Mouse (Mus musculus): ENCODE measurements at regions not wholly inside any gene's neighbourhood (a gene's known extent, or its start where the extent isn't known, plus 50 kb on each side); places are given as distances from the start of the nearest gene placed in this dataset.
"Not testable (repeated sequence)": the region's sequence is repeated elsewhere in the genome, so short reads cannot be mapped to it uniquely, and the experiment has no call there.

GRCm38 (mm10) chr4:145774241-145774761 lies 94.3 kb upstream of the Zfp986 start:
- H3K4me3 ChIP-seq (replicated peaks; ENCODE audit: extremely low read depth, low read depth, low read length); H3K4me1 ChIP-seq (ENCODE audit: control insufficient read depth, insufficient read depth, low read length): not testable (repeated sequence)
- peak; percentile 38 for DNase-seq
- 3% methylated on average over 44 of the region's 49 CpGs for WGBS

GRCm38 (mm10) chr4:145774884-145775283 lies 93.7 kb upstream of the Zfp986 start:
- DNase-seq; H3K4me1 ChIP-seq (ENCODE audit: control insufficient read depth, insufficient read depth, low read length); H3K4me3 ChIP-seq (replicated peaks; ENCODE audit: extremely low read depth, low read depth, low read length): not testable (repeated sequence)
- WGBS, result 54% methylated on average over 3 of the region's 6 CpGs

- not testable (repeated sequence) for H3K4me1 ChIP-seq (ENCODE audit: control insufficient read depth, insufficient read depth, low read length); DNase-seq; H3K4me3 ChIP-seq (replicated peaks; ENCODE audit: extremely low read depth, low read depth, low read length)
Observed at GRCm38 (mm10) chr4:145776531-145776930, 92.1 kb upstream of the Zfp986 start.

GRCm38 (mm10) chr4:145781281-145781896 lies 87.2 kb upstream of the Zfp986 start:
- not testable (repeated sequence) for H3K4me3 ChIP-seq (replicated peaks; ENCODE audit: extremely low read depth, low read depth, low read length); DNase-seq; H3K4me1 ChIP-seq (ENCODE audit: control insufficient read depth, insufficient read depth, low read length)
- no CpG with 5 or more reads among the region's 14 CpGs for WGBS

GRCm38 (mm10) chr4:145814674-145815073 lies 53.9 kb upstream of the Zfp986 start:
- H3K4me3 ChIP-seq (replicated peaks; ENCODE audit: extremely low read depth, low read depth, low read length); DNase-seq; H3K4me1 ChIP-seq (ENCODE audit: control insufficient read depth, insufficient read depth, low read length): not testable (repeated sequence)
- WGBS, result no CpG with 5 or more reads among the region's 4 CpGs
